Mouse (Mus musculus) spleen, postnatal 4 days (tissue): ENCODE measurements around the gene Gm2832.
A peak's percentile ranks its signal among the peaks of the same experiment; 100 is the strongest.
"Not testable (repeated sequence)": the region's sequence is repeated elsewhere in the genome, so short reads cannot be mapped to it uniquely, and the experiment has no call there.

ENCODE experiments used
- DNase-seq, 2 experiments: peaks; one replicate each; pipeline ENCODE4 v3.0.0; 2022; ENCODE audit warnings: low spot score in 2 of 2

Gene Gm2832

GRCm38 (mm10) chr14:41278505-41278904 lies at the start of gene Gm2832:
Gene Gm2832, plus strand, starts transcription at chr14:41278805.
- not testable (repeated sequence) for DNase-seq

GRCm38 (mm10) chr14:41263296-41263695 lies 15.3 kb upstream of the Gm2832 start:
- DNase-seq, result peak in 1 of 2 experiments; percentile 12

- peak; percentile 11 to 62 for DNase-seq
Measured at GRCm38 (mm10) chr14:41263853-41264755, 14.5 kb upstream of the Gm2832 start.

- DNase-seq, result peak in 1 of 2 experiments; percentile 11
Measured at GRCm38 (mm10) chr14:41264756-41265566, 13.6 kb upstream of the Gm2832 start.

- DNase-seq, result not testable (repeated sequence)
Measured at GRCm38 (mm10) chr14:41285965-41286364, 7.4 kb downstream of the Gm2832 start.
